In the genomic region with DNA sequence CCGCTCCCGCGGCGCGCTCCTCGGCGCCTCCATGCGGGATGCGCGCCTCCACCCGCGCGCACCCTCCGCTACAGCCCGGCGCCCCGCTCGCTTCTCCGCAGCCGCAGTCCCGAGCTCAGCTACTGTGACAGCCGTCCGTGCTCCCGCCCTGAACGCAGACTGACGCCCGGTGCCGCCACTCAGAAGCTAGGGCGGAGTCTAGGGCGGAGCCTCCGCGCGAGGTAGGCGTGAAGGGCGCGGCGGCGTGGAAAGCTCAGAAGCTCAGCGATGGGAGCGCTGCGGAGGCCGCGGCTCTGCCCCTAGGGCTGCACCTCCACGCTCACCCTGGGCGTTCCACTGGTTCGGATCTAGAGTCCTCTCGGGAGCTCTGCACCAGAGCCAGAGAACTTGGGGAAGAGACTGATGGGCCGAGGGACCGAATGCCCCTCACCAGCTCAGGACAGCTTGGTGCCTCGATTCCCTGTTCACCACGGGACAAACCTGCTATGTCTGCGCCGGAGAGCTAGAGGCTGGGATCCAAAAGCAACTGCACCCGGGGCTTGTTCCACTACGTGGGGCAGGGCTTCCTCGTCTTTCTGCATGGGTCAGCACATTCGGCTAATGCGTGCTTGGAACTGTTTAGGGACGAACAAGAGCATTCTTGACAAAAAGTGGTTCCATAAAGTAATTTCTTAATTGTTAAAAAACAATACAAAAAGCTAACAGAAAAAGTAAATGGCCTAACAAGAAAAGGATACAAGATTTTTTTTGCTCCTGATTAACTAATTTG, we compare ENCODE assay signal across 8 mouse cellular contexts. TPM values are rescaled to one million over a fixed set of nuclear protein-coding genes. Genes with fewer than 3 reads are reported as not detected.
DNase-seq lines count a peak whose midpoint lies in the region; ATAC-seq and TF ChIP-seq lines count a peak whose summit lies in the region.

TSS of gene Otulinl (minus strand) at position 161 of the 769 bp plus-strand sequence.

- peak within 1 kb of the TSS; percentile 84 for H3K27ac ChIP-seq in hindbrain, embryonic 10.5 days
- H3K27ac ChIP-seq in lung, embryonic 15.5 days: no peak within 1 kb of the TSS; the same call in 1 of the 2 replicates
- H3K27ac ChIP-seq in olfactory bulb, adult 2 months (ENCODE audit: insufficient read depth, low read depth, low read length): no peak within 1 kb of the TSS; the same call in 1 of the 2 replicates

- peaks cover 22% of the 10 kb centered on the region for H3K4me1 ChIP-seq in hindbrain, embryonic 10.5 days (replicated peaks)
- peaks cover 15% of the 10 kb centered on the region; the same call in 1 of the 2 replicates for H3K4me1 ChIP-seq in lung, embryonic 15.5 days
- H3K4me1 ChIP-seq in olfactory bulb, adult 2 months (ENCODE audit: control insufficient read depth, insufficient read depth, low read length): peaks cover 5% of the 10 kb centered on the region

- no peaks in the 10 kb centered on the region for H3K36me3 ChIP-seq in hindbrain, embryonic 10.5 days
- no peaks in the 10 kb centered on the region for H3K36me3 ChIP-seq in lung, embryonic 15.5 days

- DNase-seq in Muller cell, postnatal 12 days (ENCODE audit: inconsistent ontology term): peak; percentile 96
- peak; percentile 97 for DNase-seq in cerebellum, adult 9-10 months
- DNase-seq in hindbrain, embryonic 10.5 days (ENCODE audit: low spot score): peak; percentile 93
- peak; percentile 89 for DNase-seq in layer of hippocampus, adult 9-10 months (ENCODE audit: low spot score)
- peak; percentile 94 to 95 for DNase-seq in thymus, adult 18-20 months

- peaks cover 25% of the 10 kb centered on the region for H3K27me3 ChIP-seq in hindbrain, embryonic 10.5 days (ENCODE audit: insufficient read depth, poor library complexity, severe bottlenecking)
- no peaks in the 10 kb centered on the region for H3K27me3 ChIP-seq in lung, embryonic 15.5 days

- peak; percentile 96 for ATAC-seq in frontal cortex, adult (ENCODE audit: low TSS enrichment)
- peak; percentile 98 for ATAC-seq in lung, embryonic 15.5 days (ENCODE audit: borderline replicate concordance, extremely low read depth, low FRiP score, low TSS enrichment)

- peak within 1 kb of the TSS; percentile 52 for H3K9ac ChIP-seq in lung, embryonic 15.5 days

- no peak for TF ChIP-seq CTCF in olfactory bulb, adult 2 months (IDR thresholded peaks at IDR 0.05; ENCODE audit: insufficient read depth, low read depth, low read length)

- WGBS in hindbrain, embryonic 10.5 days: 2% methylated on average over 59 of the region's 59 CpGs
- WGBS in lung, embryonic 15.5 days: 1% methylated on average over 59 of the region's 59 CpGs
- WGBS in olfactory bulb, adult 2 months: 1% methylated on average over 59 of the region's 59 CpGs

- H3K4me3 ChIP-seq in hindbrain, embryonic 10.5 days: peak within 1 kb of the TSS; percentile 71
- H3K4me3 ChIP-seq in lung, embryonic 15.5 days: peak within 1 kb of the TSS; percentile 65
- peak within 1 kb of the TSS; percentile 84 for H3K4me3 ChIP-seq in olfactory bulb, adult 2 months (ENCODE audit: insufficient read depth, low read depth, low read length)

- TF ChIP-seq POLR2A in olfactory bulb, adult 2 months (IDR thresholded peaks at IDR 0.05; ENCODE audit: insufficient read depth, low read depth, low read length): peak; percentile 83

- no peaks in the 10 kb centered on the region for H3K9me3 ChIP-seq in hindbrain, embryonic 10.5 days
- H3K9me3 ChIP-seq in lung, embryonic 15.5 days: no peaks in the 10 kb centered on the region

- peak within 1 kb of the TSS; percentile 96 for H3K4me2 ChIP-seq in lung, embryonic 15.5 days

RNA-seq across cellular contexts. Expression of gene Otulinl, which starts in this region (rescaled TPM):
- 6.4 and 8.2 TPM in 2 replicates for polyA plus RNA-seq in hindbrain, embryonic 10.5 days (2016; fragmentation: Nextera tagmentation; extraction: Ambion mirVana)
- 21.5 and 22.1 TPM in 2 replicates for polyA plus RNA-seq in lung, embryonic 15.5 days (2015; fragmentation: Nextera tagmentation; extraction: Ambion mirVana)
- not detected in 2 replicates for polyA plus RNA-seq in olfactory bulb, adult 2 months (2012; ENCODE audit: insufficient read depth, insufficient read length, low replicate concordance, missing spikeins)
